Mouse (Mus musculus): ENCODE results near the gene Zfp626.
"Not testable (repeated sequence)": the region's sequence is repeated elsewhere in the genome, so short reads cannot be mapped to it uniquely, and the experiment has no call there.

The Zfp626 gene

GRCm38 (mm10) chr7:27860396-27861235, 53.6 kb downstream of the Zfp626 start:
- peak; percentile 86 to 95 for DNase-seq (ENCODE audit: inconsistent age in 2 of 2, low spot score in 1 of 2)

- DNase-seq (ENCODE audit: inconsistent age in 2 of 2, low spot score in 1 of 2) = not testable (repeated sequence)
These were observed 55.6 kb downstream of the Zfp626 start for GRCm38 (mm10) chr7:27862578-27862977.
